8 mouse cellular contexts compared by ENCODE assay signal in genomic region chr11:97050216-97050943, GRCm38 (mm10). TPM values are rescaled to one million over a fixed set of nuclear protein-coding genes. Genes with fewer than 3 reads are reported as not detected.
DNase-seq lines count a peak whose midpoint lies in the region; ATAC-seq lines count a peak whose summit lies in the region.

Osbpl7 (plus strand) TSS chr11:97050628.

- ATAC-seq in limb, embryonic 12.5 days (ENCODE audit: insufficient number of reproducible peaks, insufficient read depth, low FRiP score, low TSS enrichment, low read depth) = peak; percentile 53; the same call in 1 of the 2 replicates
- ATAC-seq in midbrain, embryonic 14.5 days (ENCODE audit: low FRiP score, low TSS enrichment) = peak; percentile 82

- no peaks in the 10 kb centered on the region for H3K9me3 ChIP-seq in embryonic facial prominence, embryonic 10.5 days
- no peaks in the 10 kb centered on the region for H3K9me3 ChIP-seq in limb, embryonic 12.5 days
- no peaks in the 10 kb centered on the region for H3K9me3 ChIP-seq in midbrain, embryonic 14.5 days (ENCODE audit: control insufficient read depth, low read length)

- H3K9ac ChIP-seq in limb, embryonic 12.5 days (replicated peaks) = peak within 1 kb of the TSS; percentile 86
- peak within 1 kb of the TSS; percentile 78 for H3K9ac ChIP-seq in midbrain, embryonic 14.5 days (replicated peaks; ENCODE audit: low read length)

- peak; percentile 73 for DNase-seq in left cerebral cortex, adult 18-20 months (ENCODE audit: low spot score in 2 of 2)
- DNase-seq in left cerebral cortex, adult 11 months (ENCODE audit: low spot score) = no peak
- peak; percentile 80 for DNase-seq in embryonic facial prominence, embryonic 10.5 days (ENCODE audit: low spot score)
- peak; percentile 97 for DNase-seq in heart, adult 11 months
- DNase-seq in kidney, adult 18-20 months = peak; percentile 67
- peak; percentile 87 for DNase-seq in midbrain, embryonic 14.5 days
- DNase-seq in spleen, adult 18-20 months = peak; percentile 67

- peak within 1 kb of the TSS; percentile 71 for H3K27ac ChIP-seq in embryonic facial prominence, embryonic 10.5 days (replicated peaks)
- 0 out of 2 replicates have a peak within 1 kb of the TSS, but pooled peaks have one; percentile 42 for H3K27ac ChIP-seq in limb, embryonic 12.5 days
- peak within 1 kb of the TSS; percentile 52 for H3K27ac ChIP-seq in midbrain, embryonic 14.5 days (replicated peaks; ENCODE audit: low read depth, low read length)

- WGBS in embryonic facial prominence, embryonic 10.5 days = 7% methylated on average over 18 of the region's 18 CpGs
- 7% methylated on average over 18 of the region's 18 CpGs for WGBS in limb, embryonic 12.5 days
- WGBS in midbrain, embryonic 14.5 days = 8% methylated on average over 18 of the region's 18 CpGs

- H3K36me3 ChIP-seq in embryonic facial prominence, embryonic 10.5 days (replicated peaks) = peaks cover 63% of the 10 kb centered on the region
- H3K36me3 ChIP-seq in limb, embryonic 12.5 days = peaks cover 54% of the 10 kb centered on the region
- H3K36me3 ChIP-seq in midbrain, embryonic 14.5 days (ENCODE audit: control insufficient read depth, insufficient read depth, low read length) = peaks cover 39% of the 10 kb centered on the region

- H3K27me3 ChIP-seq in embryonic facial prominence, embryonic 10.5 days (replicated peaks; ENCODE audit: low read depth, poor library complexity, severe bottlenecking) = no peaks in the 10 kb centered on the region
- H3K27me3 ChIP-seq in limb, embryonic 12.5 days = no peaks in the 10 kb centered on the region
- no peaks in the 10 kb centered on the region for H3K27me3 ChIP-seq in midbrain, embryonic 14.5 days (ENCODE audit: control insufficient read depth, insufficient read depth, low read length)

- H3K4me3 ChIP-seq in embryonic facial prominence, embryonic 10.5 days = peak within 1 kb of the TSS; percentile 80
- H3K4me3 ChIP-seq in limb, embryonic 12.5 days (replicated peaks) = peak within 1 kb of the TSS; percentile 70
- H3K4me3 ChIP-seq in midbrain, embryonic 14.5 days (replicated peaks; ENCODE audit: low read depth, low read length) = peak within 1 kb of the TSS; percentile 64

- peaks cover 26% of the 10 kb centered on the region for H3K4me1 ChIP-seq in embryonic facial prominence, embryonic 10.5 days
- H3K4me1 ChIP-seq in limb, embryonic 12.5 days (replicated peaks) = peaks cover 20% of the 10 kb centered on the region
- H3K4me1 ChIP-seq in midbrain, embryonic 14.5 days (ENCODE audit: control insufficient read depth, insufficient read depth, low read length) = peaks cover 14% of the 10 kb centered on the region

- H3K4me2 ChIP-seq in limb, embryonic 12.5 days = peak within 1 kb of the TSS; percentile 94
- H3K4me2 ChIP-seq in midbrain, embryonic 14.5 days (ENCODE audit: low read length) = peak within 1 kb of the TSS; percentile 94

RNA-seq across cellular contexts. Expression of gene Osbpl7, which starts in this region (rescaled TPM):
- total RNA-seq in left cerebral cortex, adult 18-20 months (2021) = 10 to 100 TPM; 12.9 to 13.2 TPM
- 9.7 and 10.0 TPM in 2 replicates for polyA plus RNA-seq in embryonic facial prominence, embryonic 10.5 days (2016; fragmentation: Nextera tagmentation; extraction: Ambion mirVana)
- 6.7 and 8.7 TPM in 2 replicates for polyA plus RNA-seq in limb, embryonic 12.5 days (2016; fragmentation: Nextera tagmentation; extraction: Ambion mirVana)
- polyA plus RNA-seq in midbrain, embryonic 14.5 days (2014; fragmentation: Nextera tagmentation; extraction: Ambion mirVana) = 7.8 and 8.9 TPM in 2 replicates
